Mouse (Mus musculus) kidney, adult 8-10 months (tissue): Measurements from ENCODE around the gene Myo5c.

Source experiments
- DNase-seq, 2 experiments: peaks; one replicate each; pipeline ENCODE4 v3.0.0; 2022

Myo5c gene

DNA sequence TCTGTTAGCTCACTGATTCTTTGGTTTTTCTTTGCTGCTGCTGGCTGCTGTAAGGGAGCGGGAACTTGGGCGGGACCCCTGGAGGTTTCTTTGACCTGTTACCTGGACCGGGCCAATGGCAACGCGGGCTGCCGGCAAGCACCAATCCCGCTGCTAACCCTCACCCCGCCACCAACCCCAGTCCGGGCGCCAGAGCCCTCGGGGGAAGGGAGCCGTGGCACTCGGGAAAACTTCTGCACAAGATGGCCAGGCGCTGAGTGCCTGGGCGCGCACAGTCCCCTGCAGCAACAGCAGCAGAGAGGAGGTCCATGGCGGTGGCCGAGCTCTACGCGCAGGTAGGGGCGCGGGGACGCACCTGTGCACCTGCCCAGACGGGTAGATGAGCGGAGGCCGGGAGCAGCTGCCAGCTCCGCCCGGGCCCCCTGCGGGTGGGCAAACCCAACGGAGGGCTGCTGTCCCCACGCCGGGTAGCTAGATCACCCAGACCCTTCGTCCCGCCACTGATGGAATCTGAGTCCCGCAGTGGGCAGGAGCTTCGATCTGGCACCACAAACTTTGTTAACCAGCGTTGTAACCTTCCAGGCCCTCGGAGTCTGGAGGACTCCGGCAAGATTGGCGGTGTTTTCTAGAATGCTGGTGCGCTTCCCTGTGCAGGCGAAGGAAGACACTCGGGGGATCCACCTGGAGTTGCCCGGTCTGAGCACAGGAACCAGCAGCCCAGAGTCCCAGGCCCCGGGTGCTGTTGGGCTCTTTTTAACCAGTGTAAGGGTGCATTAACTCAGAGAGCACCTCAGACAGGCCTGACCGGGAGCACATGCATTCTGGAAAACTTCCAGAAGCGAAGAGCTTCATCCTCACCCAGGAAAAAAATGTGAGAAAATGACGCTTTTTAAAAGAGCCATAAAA lies at the start of gene Myo5c:
Gene Myo5c, plus strand, starts transcription at position 180 of the 906 bp plus-strand sequence.
- peak; percentile 69 to 73 for DNase-seq

DNA sequence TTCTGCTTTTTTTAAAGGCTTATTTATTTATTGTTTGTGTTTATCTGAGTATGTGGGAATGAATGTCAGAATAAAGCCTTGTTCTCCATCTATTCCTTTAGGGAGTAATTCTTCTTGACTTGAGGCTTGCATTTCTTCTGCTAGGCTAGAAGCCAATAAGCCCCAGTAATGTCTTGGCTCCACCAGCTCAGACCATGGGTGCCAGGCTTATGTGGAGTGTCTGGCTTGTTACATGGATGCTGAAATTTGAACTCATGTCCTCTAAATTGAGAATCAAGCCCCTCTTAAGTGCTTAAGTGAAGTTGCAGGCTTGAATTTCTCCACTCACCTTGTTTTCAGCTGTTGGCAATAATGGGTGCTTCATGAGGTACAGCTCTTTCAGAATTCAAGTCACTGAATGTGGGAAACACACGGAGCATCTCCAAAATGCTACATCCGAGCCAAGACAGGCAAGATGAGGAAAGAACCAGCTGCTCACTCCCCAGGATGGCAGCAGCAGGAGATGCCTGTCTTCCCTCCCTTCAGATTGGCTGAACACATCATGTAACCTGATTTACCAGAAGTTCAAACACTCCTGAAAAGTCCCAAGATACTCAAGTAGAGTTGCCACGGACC lies 44.1 kb upstream of the Myo5c start:
- DNase-seq, result no peak

GRCm38 (mm10) chr9:75193858-75194257 lies 38.0 kb upstream of the Myo5c start:
- no peak for DNase-seq

- no peak for DNase-seq
Measured at GRCm38 (mm10) chr9:75196335-75196734, 35.5 kb upstream of the Myo5c start.

DNA sequence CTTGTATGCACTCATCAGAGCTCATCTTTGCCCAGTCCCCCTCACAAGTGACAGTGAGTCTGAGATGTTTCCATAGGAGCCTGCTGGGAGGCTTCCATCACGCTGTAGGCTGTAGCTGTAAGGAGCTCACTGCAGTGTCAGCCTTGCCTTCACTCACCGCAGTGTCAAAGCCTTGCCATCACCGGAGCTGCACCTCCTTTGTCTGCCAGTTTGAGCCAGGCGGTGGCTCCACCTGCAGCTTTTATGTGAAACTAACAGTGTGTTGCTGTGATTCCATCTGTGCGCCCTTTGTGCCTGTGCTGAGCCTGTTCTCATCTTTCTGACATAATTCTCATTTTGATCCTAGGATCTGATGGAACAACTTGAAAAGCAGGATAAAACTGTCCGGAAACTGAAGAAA lies 34.5 kb upstream of the Myo5c start:
- peak in 1 of 2 experiments; percentile 41 for DNase-seq

GRCm38 (mm10) chr9:75201506-75201905 lies 30.3 kb upstream of the Myo5c start:
- no peak for DNase-seq

DNA sequence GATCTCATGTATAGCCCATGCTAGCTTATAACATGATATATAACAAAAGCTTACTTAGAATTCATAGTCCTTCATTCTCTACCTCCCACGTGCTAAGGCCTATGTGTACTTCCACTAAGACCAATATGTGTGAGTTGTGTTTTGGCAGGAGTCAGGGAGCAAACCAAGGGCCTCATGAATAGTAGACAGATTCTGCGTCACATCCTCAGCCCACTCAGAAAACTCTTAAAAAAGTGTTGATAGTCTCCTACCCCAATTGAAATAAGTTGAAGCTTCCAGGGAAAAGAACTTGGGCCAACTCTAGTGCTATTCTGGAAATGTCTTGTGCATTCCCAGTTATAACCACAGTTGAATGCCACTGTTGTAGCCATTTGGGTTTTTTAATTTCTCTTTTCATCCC lies 29.8 kb upstream of the Myo5c start:
- no peak for DNase-seq

GRCm38 (mm10) chr9:75209246-75209645 lies 22.6 kb upstream of the Myo5c start:
- no peak for DNase-seq

DNA sequence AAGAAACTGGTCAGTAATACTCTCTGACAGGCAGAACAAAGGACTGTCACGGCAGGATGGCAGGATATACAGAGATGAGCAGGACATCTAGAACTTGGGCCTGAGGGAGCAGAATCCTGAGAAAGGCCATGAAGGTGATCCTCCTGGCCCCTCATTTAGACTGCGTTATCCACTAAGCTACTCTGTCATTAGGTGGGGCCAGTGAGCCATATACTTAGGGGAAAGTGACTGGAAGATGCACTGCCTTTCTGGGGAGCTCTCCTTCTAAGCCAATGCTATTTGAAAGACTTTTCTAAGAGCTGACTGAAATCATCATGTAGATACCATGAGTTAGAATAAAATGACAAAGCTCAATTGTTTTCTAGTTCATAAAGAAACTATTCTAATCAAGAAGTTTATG lies 21.6 kb upstream of the Myo5c start:
- DNase-seq, result no peak

GRCm38 (mm10) chr9:75214743-75215413 lies 16.9 kb upstream of the Myo5c start:
- no peak for DNase-seq

GRCm38 (mm10) chr9:75219942-75220341 lies 11.9 kb upstream of the Myo5c start:
- DNase-seq, result no peak

DNA sequence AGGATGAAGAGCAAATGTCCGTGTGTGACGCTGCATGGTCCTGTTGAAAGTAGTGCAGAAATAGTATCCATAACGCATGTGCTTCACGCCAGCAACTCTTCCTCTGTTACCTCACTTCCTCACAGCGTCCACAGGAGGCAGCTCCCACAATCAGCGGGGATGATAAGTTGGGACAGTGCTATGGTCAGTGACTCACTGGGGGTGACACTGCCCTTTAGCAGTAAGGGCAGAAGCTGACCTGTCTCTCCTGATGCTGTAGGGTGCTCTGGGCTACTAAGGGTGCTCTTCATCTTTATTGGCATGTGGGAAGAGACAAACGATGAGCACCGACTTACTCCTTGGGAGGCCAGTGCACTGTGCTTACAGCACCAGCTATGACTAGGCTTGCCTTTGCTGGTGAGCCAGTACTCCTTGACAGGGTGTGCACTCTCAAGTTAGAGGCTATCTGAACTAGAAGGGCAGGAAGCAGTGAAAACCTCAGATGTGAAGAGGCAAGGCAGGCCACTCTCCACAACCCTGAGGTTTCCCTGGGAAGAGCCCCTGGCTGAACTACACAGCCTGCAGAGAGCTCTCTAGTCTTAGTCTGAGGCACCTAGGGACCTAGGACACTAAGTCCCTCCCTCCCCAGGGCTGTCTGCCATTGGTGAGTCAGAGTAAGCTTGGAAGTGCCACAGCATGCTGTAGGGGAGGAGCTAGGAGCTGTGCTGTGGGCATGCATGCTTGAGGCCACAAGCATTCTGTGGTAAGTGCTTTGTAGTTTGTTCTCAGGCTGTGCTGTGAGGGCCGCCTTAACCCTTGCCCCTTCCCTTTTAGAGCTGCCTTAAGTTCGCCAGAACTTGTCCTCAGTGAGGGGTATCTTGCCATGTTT lies 10.2 kb upstream of the Myo5c start:
- DNase-seq, result no peak

GRCm38 (mm10) chr9:75232860-75233259 lies 1.0 kb downstream of the Myo5c start:
- DNase-seq, result no peak

DNA sequence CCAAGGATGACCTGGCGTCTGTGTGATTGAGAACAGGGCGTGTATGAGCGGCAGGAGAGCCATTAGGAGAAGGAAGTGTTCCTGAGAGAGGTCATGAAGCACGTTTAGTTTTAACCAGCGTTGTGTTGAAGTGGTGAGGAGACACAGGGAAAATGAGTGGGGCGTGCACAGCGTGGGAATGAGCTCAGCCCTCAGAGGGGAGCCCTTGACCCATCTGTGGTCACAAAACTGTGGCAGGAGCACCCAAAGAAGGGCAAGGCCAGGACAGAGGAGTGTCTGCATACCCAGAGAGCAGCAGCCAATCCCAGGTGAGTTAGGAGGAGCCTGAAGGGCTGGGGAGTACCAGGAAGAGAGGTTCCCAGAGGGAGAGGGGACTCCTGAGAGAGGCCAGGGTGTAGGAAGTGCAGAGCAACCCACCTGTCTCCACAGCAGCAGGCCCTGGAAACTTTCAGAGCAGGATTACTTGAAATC lies 2.5 kb downstream of the Myo5c start:
- DNase-seq, result no peak

DNA sequence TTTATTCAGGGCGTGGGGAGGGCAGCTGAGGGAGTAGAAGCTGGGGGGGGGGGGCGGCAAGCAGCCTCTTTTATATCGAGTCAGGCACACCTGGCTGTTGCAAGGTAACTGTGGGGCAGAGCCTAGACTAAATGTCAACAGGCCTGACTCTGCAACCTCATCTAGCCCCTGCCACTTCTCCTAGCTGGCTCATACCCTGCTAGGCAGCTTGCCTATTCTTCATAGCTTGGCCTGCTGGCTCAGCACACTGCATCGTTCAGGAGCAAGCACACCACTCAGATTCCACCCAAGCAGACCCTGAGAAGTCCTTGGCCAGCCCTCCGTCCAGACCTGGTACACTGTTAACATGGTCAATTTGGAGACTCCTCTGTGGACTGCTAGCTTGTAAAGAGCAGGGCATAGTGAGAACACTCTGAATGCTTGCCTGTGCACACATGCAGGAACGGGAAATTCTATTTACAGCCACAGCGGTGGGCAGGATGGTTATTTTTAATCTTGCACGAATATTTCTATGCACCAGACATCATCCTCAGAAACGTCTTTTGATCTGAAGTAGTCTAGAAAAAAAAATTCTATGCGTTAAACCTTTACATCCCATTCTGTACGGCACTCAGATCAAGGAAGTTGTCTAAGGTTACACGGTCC lies 3.3 kb downstream of the Myo5c start:
- no peak for DNase-seq

GRCm38 (mm10) chr9:75235696-75236095 lies 3.9 kb downstream of the Myo5c start:
- no peak for DNase-seq

- no peak for DNase-seq
Measured at GRCm38 (mm10) chr9:75236416-75237308, 4.8 kb downstream of the Myo5c start.

DNA sequence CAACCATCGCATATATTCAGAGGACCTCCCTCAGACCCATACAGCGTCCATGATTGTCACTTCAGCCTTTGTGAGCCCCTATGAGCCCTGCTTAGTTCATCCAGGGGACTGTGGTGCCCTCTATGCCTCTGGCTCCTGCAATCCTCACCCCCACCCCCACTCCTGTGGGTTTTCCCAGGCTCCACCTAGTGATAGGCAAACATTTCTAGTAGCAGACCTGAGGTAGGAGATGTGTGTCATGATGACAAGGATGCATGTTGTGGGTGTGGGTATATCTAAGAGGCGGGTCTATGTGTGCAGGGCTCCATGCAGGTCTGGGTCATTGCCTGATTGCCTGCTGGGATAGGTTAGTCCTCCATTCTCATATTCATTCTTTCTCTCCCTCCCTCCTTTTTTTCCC lies 6.4 kb downstream of the Myo5c start:
- no peak for DNase-seq

DNA sequence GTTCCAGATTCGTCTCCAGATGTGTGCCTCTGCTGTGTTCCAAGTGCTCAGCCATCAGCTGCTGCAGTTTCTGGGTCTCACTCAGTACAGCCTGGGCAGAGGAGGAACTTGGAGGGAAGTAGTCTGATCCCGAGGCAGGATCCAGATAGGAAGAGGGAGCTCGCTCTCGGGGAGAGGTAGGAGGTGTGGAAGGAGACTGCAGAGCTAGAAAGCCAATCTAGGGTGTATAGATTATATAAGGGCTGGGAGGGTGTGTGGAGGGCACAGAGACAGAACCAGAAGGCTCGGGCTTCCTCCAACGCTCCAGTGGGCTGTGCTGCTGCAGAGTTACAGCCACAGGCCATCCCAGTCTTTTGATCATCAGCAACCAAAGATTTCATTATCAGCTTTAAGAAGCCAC lies 11.2 kb downstream of the Myo5c start:
- no peak for DNase-seq

DNA sequence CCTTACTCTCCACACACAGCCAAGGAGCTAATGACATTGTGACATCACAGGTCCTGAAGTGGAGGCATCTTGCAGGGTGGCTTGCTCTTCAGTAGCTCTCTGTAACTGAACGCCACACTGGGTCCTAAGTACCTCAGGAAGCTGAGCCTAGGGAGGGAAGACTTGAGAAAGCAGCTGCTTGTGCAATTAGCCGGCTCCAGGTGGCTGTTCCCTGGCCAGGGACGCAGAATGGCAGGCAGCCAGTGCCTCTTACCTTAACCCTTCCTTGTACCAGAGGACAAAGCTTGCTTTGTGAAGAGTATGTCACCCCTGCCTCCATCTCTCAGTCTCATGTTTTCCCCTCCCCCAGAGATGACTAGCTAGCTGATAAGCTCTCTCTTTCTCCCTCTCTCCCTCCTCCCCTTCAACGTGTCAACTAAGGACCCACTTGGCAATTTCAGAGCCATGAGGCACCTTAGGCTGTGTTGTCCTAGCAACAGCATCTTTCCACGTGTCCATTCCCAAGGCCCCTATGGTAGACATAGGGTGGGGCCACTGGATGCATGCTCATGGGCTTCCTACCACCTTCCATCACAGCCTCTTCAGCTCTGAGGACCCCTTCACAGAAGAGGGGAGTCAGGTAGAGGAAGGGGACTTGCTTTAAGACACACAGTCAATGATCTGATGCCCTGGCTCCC lies 12.0 kb downstream of the Myo5c start:
- DNase-seq, result no peak
